Mouse (Mus musculus) kidney, postnatal 36 days (tissue): Measurements from ENCODE around the gene Eif4a3.
"Not testable (repeated sequence)": the region's sequence is repeated elsewhere in the genome, so short reads cannot be mapped to it uniquely, and the experiment has no call there.

Experiments used
- DNase-seq, 2 experiments: peaks; one replicate each; pipeline ENCODE4 v3.0.0; 2021 to 2022; ENCODE audit warnings: mixed read lengths in 2 of 2

The Eif4a3 gene

GRCm38 (mm10) chr11:119297996-119298395, 1.9 kb downstream of the Eif4a3 start:
- no peak for DNase-seq

GRCm38 (mm10) chr11:119292861-119293260, 7.0 kb downstream of the Eif4a3 start:
- not testable (repeated sequence) for DNase-seq

- DNase-seq, result no peak
These were observed 12.5 kb downstream of the Eif4a3 start for GRCm38 (mm10) chr11:119287207-119287992.

- DNase-seq, result peak; percentile 50 to 78
These were observed 13.9 kb downstream of the Eif4a3 start for GRCm38 (mm10) chr11:119285791-119286527.

- DNase-seq, result no peak
These were observed 18.9 kb downstream of the Eif4a3 start for GRCm38 (mm10) chr11:119281030-119281429.

- peak in 1 of 2 experiments; percentile 39 for DNase-seq
These were observed 26.5 kb downstream of the Eif4a3 start for GRCm38 (mm10) chr11:119273186-119273930.

GRCm38 (mm10) chr11:119272492-119272891, 27.4 kb downstream of the Eif4a3 start:
- not testable (repeated sequence) for DNase-seq

GRCm38 (mm10) chr11:119268557-119269195, 31.2 kb downstream of the Eif4a3 start:
- DNase-seq, result no peak

GRCm38 (mm10) chr11:119267768-119268556, 31.9 kb downstream of the Eif4a3 start, which contains the start of gene Gaa:
Gaa (plus strand) TSS chr11:119267887.
- DNase-seq, result peak; percentile 95 to 98

- peak; percentile 82 to 86 for DNase-seq
These were observed 32.6 kb downstream of the Eif4a3 start for GRCm38 (mm10) chr11:119267241-119267674.

- DNase-seq, result no peak
These were observed 34.1 kb downstream of the Eif4a3 start for GRCm38 (mm10) chr11:119265811-119266210.

GRCm38 (mm10) chr11:119264413-119264812, 35.5 kb downstream of the Eif4a3 start:
- no peak for DNase-seq

- DNase-seq, result no peak
These were observed 39.9 kb downstream of the Eif4a3 start for GRCm38 (mm10) chr11:119259977-119260376.

GRCm38 (mm10) chr11:119258572-119259322, 41.1 kb downstream of the Eif4a3 start:
- peak; percentile 70 to 80 for DNase-seq

GRCm38 (mm10) chr11:119258216-119258571, 41.7 kb downstream of the Eif4a3 start:
- no peak for DNase-seq

GRCm38 (mm10) chr11:119256557-119256956, 43.3 kb downstream of the Eif4a3 start:
- peak; percentile 51 to 65 for DNase-seq

GRCm38 (mm10) chr11:119252854-119253541, 46.9 kb downstream of the Eif4a3 start:
- peak in 1 of 2 experiments; percentile 50 for DNase-seq

- no peak for DNase-seq
These were observed 48.9 kb downstream of the Eif4a3 start for GRCm38 (mm10) chr11:119250998-119251397.

- DNase-seq, result peak; percentile 77 to 83
These were observed 50.9 kb downstream of the Eif4a3 start for GRCm38 (mm10) chr11:119249011-119249410.

GRCm38 (mm10) chr11:119245543-119245942, 54.3 kb downstream of the Eif4a3 start:
- not testable (repeated sequence) for DNase-seq
